Mouse (Mus musculus) embryonic fibroblast, embryonic 13.5 days (primary cell): ENCODE measurements at regions not wholly inside any gene's neighbourhood (a gene's known extent, or its start where the extent isn't known, plus 50 kb on each side); places are given as distances from the start of the nearest gene placed in this dataset.

Experiments
- CTCF ChIP-seq: IDR thresholded peaks from 2 replicates; pipeline ENCODE4 v1.5.1; 2011; ENCODE audit warnings: mild to moderate bottlenecking, control low read depth, low read length, moderate library complexity, borderline replicate concordance; ENCODE audit not compliant: insufficient read depth
- POLR2A ChIP-seq: IDR thresholded peaks from 2 replicates; pipeline ENCODE4 v1.6.1; 2011; ENCODE audit warnings: low read depth, mild to moderate bottlenecking, control low read depth, low read length, moderate library complexity

- no peak for TF ChIP-seq CTCF
- no peak for TF ChIP-seq POLR2A
Observed at GRCm38 (mm10) chr8:78057357-78057756, 155.7 kb upstream of the Ttc29 start.
